Mouse (Mus musculus): ENCODE measurements around the gene Kiss1. TPM values are rescaled to one million over a fixed set of nuclear protein-coding genes. Genes with fewer than 3 reads are reported as not detected.

The Kiss1 gene
- polyA plus RNA-seq, 1 experiment from 2014 or later = 6.6 TPM

GRCm38 (mm10) chr1:133316577-133316976, 5.1 kb upstream of the Kiss1 start:
- 77% methylated on average over 4 of the region's 4 CpGs for WGBS
- no peaks in the 10 kb centered on the region for H3K36me3 ChIP-seq (ENCODE audit: insufficient read depth)
- no peak overlapping the region for H3K4me3 ChIP-seq (ENCODE audit: low read depth, low read length)
- DNase-seq (no peak), ATAC-seq (ENCODE audit: insufficient read depth) (no peak)
- no peaks in the 10 kb centered on the region for H3K27me3 ChIP-seq (ENCODE audit: insufficient read depth, low read length)
- TF ChIP-seq CTCF (IDR thresholded peaks at IDR 0.05; ENCODE audit: low read depth) = 0 out of 2 replicates have a peak, but pooled peaks have one; percentile 5
- no peak overlapping the region for H3K27ac ChIP-seq (ENCODE audit: low read depth)
- no peak overlapping the region for H3K9ac ChIP-seq
- no peaks in the 10 kb centered on the region for H3K4me1 ChIP-seq (ENCODE audit: insufficient read depth)
- no peak overlapping the region for H3K4me2 ChIP-seq
- H3K9me3 ChIP-seq (ENCODE audit: low read depth, low read length) = no peaks in the 10 kb centered on the region

GRCm38 (mm10) chr1:133317149-133317548, 4.5 kb upstream of the Kiss1 start:
- Histone ChIP-seq H3K27me3 (ENCODE audit: insufficient read depth, low read length) (no peaks in the 10 kb centered on the region), H3K4me2 (no peak overlapping the region), H3K4me1 (ENCODE audit: insufficient read depth) (no peaks in the 10 kb centered on the region), H3K36me3 (ENCODE audit: insufficient read depth) (no peaks in the 10 kb centered on the region), H3K9ac (no peak overlapping the region), H3K27ac (ENCODE audit: low read depth) (no peak overlapping the region), H3K9me3 (ENCODE audit: low read depth, low read length) (no peaks in the 10 kb centered on the region), H3K4me3 (ENCODE audit: low read depth, low read length) (no peak overlapping the region)
- DNase-seq (no peak), ATAC-seq (ENCODE audit: insufficient read depth) (no peak)
- peak; percentile 34; the same call in 1 of the 2 replicates for TF ChIP-seq CTCF (IDR thresholded peaks at IDR 0.05; ENCODE audit: low read depth)
- 56% methylated on average over 1 of the region's 1 CpGs for WGBS

- no peak overlapping the region for H3K4me2 ChIP-seq
- no peaks in the 10 kb centered on the region for H3K9me3 ChIP-seq (ENCODE audit: low read depth, low read length)
- 16% methylated on average over 5 of the region's 5 CpGs for WGBS
- no peak overlapping the region for H3K9ac ChIP-seq
- DNase-seq (no peak), ATAC-seq (ENCODE audit: insufficient read depth) (peak; percentile 50)
- TF ChIP-seq CTCF (IDR thresholded peaks at IDR 0.05; ENCODE audit: low read depth) = no peak
- no peaks in the 10 kb centered on the region for H3K36me3 ChIP-seq (ENCODE audit: insufficient read depth)
- H3K4me3 ChIP-seq (ENCODE audit: low read depth, low read length) = no peak overlapping the region
- H3K27ac ChIP-seq (ENCODE audit: low read depth) = no peak overlapping the region
- no peaks in the 10 kb centered on the region for H3K27me3 ChIP-seq (ENCODE audit: insufficient read depth, low read length)
- H3K4me1 ChIP-seq (ENCODE audit: insufficient read depth) = peaks cover 3% of the 10 kb centered on the region; the same call in 1 of the 2 replicates
These were observed 1.7 kb downstream of the Kiss1 start for GRCm38 (mm10) chr1:133323333-133323732.

- Histone ChIP-seq H3K9me3 (ENCODE audit: low read depth, low read length) (no peaks in the 10 kb centered on the region), H3K4me3 (ENCODE audit: low read depth, low read length) (no peak overlapping the region), H3K9ac (no peak overlapping the region), H3K4me1 (ENCODE audit: insufficient read depth) (peaks cover 15% of the 10 kb centered on the region; the same call in 1 of the 2 replicates), H3K36me3 (ENCODE audit: insufficient read depth) (no peaks in the 10 kb centered on the region), H3K4me2 (no peak overlapping the region), H3K27ac (ENCODE audit: low read depth) (no peak overlapping the region), H3K27me3 (ENCODE audit: insufficient read depth, low read length) (peaks cover 7% of the 10 kb centered on the region; the same call in 1 of the 2 replicates)
- 76% methylated on average over 8 of the region's 8 CpGs for WGBS
- no peak for ATAC-seq (ENCODE audit: insufficient read depth)
- no peak for DNase-seq
- TF ChIP-seq CTCF (IDR thresholded peaks at IDR 0.05; ENCODE audit: low read depth) = no peak
These were observed 4.3 kb downstream of the Kiss1 start for GRCm38 (mm10) chr1:133325951-133326350.

- Histone ChIP-seq H3K9me3 (ENCODE audit: low read depth, low read length) (no peaks in the 10 kb centered on the region), H3K4me2 (no peak overlapping the region), H3K27me3 (ENCODE audit: insufficient read depth, low read length) (peaks cover 7% of the 10 kb centered on the region; the same call in 1 of the 2 replicates), H3K4me3 (ENCODE audit: low read depth, low read length) (no peak overlapping the region), H3K27ac (ENCODE audit: low read depth) (no peak overlapping the region), H3K36me3 (ENCODE audit: insufficient read depth) (no peaks in the 10 kb centered on the region), H3K4me1 (ENCODE audit: insufficient read depth) (peaks cover 19% of the 10 kb centered on the region; the same call in 1 of the 2 replicates), H3K9ac (no peak overlapping the region)
- DNase-seq = no peak
- 0 out of 2 replicates have a peak, but pooled peaks have one; percentile 9 for TF ChIP-seq CTCF (IDR thresholded peaks at IDR 0.05; ENCODE audit: low read depth)
- no peak for ATAC-seq (ENCODE audit: insufficient read depth)
- WGBS = 56% methylated on average over 5 of the region's 5 CpGs
These were observed 5.4 kb downstream of the Kiss1 start for GRCm38 (mm10) chr1:133327094-133327493.

GRCm38 (mm10) chr1:133328299-133328795, 6.7 kb downstream of the Kiss1 start:
- H3K4me1 ChIP-seq (ENCODE audit: insufficient read depth) = peaks cover 19% of the 10 kb centered on the region; the same call in 1 of the 2 replicates
- H3K27ac ChIP-seq (ENCODE audit: low read depth) = peak overlapping the region; percentile 77
- ATAC-seq (ENCODE audit: insufficient read depth) (0 out of 2 replicates have a peak, but pooled peaks have one; percentile 33), DNase-seq (no peak)
- H3K4me3 ChIP-seq (ENCODE audit: low read depth, low read length) = no peak overlapping the region
- no peak overlapping the region for H3K9ac ChIP-seq
- no peaks in the 10 kb centered on the region for H3K9me3 ChIP-seq (ENCODE audit: low read depth, low read length)
- 54% methylated on average over 6 of the region's 6 CpGs for WGBS
- H3K27me3 ChIP-seq (ENCODE audit: insufficient read depth, low read length) = peaks cover 7% of the 10 kb centered on the region; the same call in 1 of the 2 replicates
- no peak for TF ChIP-seq CTCF (IDR thresholded peaks at IDR 0.05; ENCODE audit: low read depth)
- H3K4me2 ChIP-seq = no peak overlapping the region; the same call in 1 of the 2 replicates
- H3K36me3 ChIP-seq (ENCODE audit: insufficient read depth) = no peaks in the 10 kb centered on the region

GRCm38 (mm10) chr1:133328896-133329637, 7.4 kb downstream of the Kiss1 start:
- TF ChIP-seq CTCF (IDR thresholded peaks at IDR 0.05; ENCODE audit: low read depth) = no peak
- peak; percentile 84 for ATAC-seq (ENCODE audit: insufficient read depth)
- 6% methylated on average over 34 of the region's 34 CpGs for WGBS
- peaks cover 17% of the 10 kb centered on the region; the same call in 1 of the 2 replicates for H3K4me1 ChIP-seq (ENCODE audit: insufficient read depth)
- no peaks in the 10 kb centered on the region for H3K9me3 ChIP-seq (ENCODE audit: low read depth, low read length)
- peak; percentile 82 for DNase-seq
- peak overlapping the region; percentile 77 for H3K27ac ChIP-seq (ENCODE audit: low read depth)
- peaks cover 7% of the 10 kb centered on the region; the same call in 1 of the 2 replicates for H3K27me3 ChIP-seq (ENCODE audit: insufficient read depth, low read length)
- H3K36me3 ChIP-seq (ENCODE audit: insufficient read depth) = no peaks in the 10 kb centered on the region
- H3K9ac ChIP-seq = peak overlapping the region; percentile 48
- H3K4me2 ChIP-seq = peak overlapping the region; percentile 66
- H3K4me3 ChIP-seq (ENCODE audit: low read depth, low read length) = peak overlapping the region; percentile 31

All from lung, embryonic 14.5 days (tissue).